Mouse (Mus musculus): Measurements from ENCODE around the gene Bcas3. TPM values are rescaled to one million over a fixed set of nuclear protein-coding genes. Genes with fewer than 3 reads are reported as not detected.
A peak's percentile ranks its signal among the peaks of the same experiment; 100 is the strongest.

Bcas3 gene
- polyA plus RNA-seq, 1 experiment from 2014 or later = 15.4 TPM

GRCm38 (mm10) chr11:85828691-85829519 is 475.9 kb downstream of the Bcas3 start:
- peak overlapping the region; percentile 52 for H3K9ac ChIP-seq (ENCODE audit: low read depth, low read length)
- no peak for ATAC-seq
- peaks cover 30% of the 10 kb centered on the region for H3K4me1 ChIP-seq (ENCODE audit: control insufficient read depth, insufficient read depth, low read length)
- H3K9me3 ChIP-seq (ENCODE audit: control insufficient read depth, low read length) = no peaks in the 10 kb centered on the region
- H3K27ac ChIP-seq (ENCODE audit: low read length) = no peak overlapping the region
- H3K27me3 ChIP-seq (replicated peaks; ENCODE audit: control insufficient read depth, insufficient read depth, low read length) = peaks cover 42% of the 10 kb centered on the region
- 33% methylated on average over 38 of the region's 38 CpGs for WGBS
- H3K4me3 ChIP-seq (ENCODE audit: low read length) = peak overlapping the region; percentile 17; the same call in 1 of the 2 replicates
- peak overlapping the region; percentile 34; the same call in 1 of the 2 replicates for H3K4me2 ChIP-seq (ENCODE audit: low read depth, low read length)
- H3K36me3 ChIP-seq (ENCODE audit: control insufficient read depth, insufficient read depth, low read length) = no peaks in the 10 kb centered on the region

GRCm38 (mm10) chr11:85829520-85830440 is 476.8 kb downstream of the Bcas3 start:
- H3K9ac ChIP-seq (ENCODE audit: low read depth, low read length) = peak overlapping the region; percentile 57
- H3K4me2 ChIP-seq (ENCODE audit: low read depth, low read length) = peak overlapping the region; percentile 56
- H3K36me3 ChIP-seq (ENCODE audit: control insufficient read depth, insufficient read depth, low read length) = no peaks in the 10 kb centered on the region
- H3K27ac ChIP-seq (ENCODE audit: low read length) = peak overlapping the region; percentile 57; the same call in 1 of the 2 replicates
- H3K4me3 ChIP-seq (ENCODE audit: low read length) = peak overlapping the region; percentile 34
- 9% methylated on average over 61 of the region's 61 CpGs for WGBS
- ATAC-seq = no peak
- no peaks in the 10 kb centered on the region for H3K9me3 ChIP-seq (ENCODE audit: control insufficient read depth, low read length)
- peaks cover 30% of the 10 kb centered on the region for H3K4me1 ChIP-seq (ENCODE audit: control insufficient read depth, insufficient read depth, low read length)
- H3K27me3 ChIP-seq (replicated peaks; ENCODE audit: control insufficient read depth, insufficient read depth, low read length) = peaks cover 49% of the 10 kb centered on the region

GRCm38 (mm10) chr11:85830901-85831341 is 478.0 kb downstream of the Bcas3 start:
- Histone ChIP-seq H3K4me1 (ENCODE audit: control insufficient read depth, insufficient read depth, low read length) (peaks cover 30% of the 10 kb centered on the region), H3K9ac (ENCODE audit: low read depth, low read length) (no peak overlapping the region; the same call in 1 of the 2 replicates), H3K36me3 (ENCODE audit: control insufficient read depth, insufficient read depth, low read length) (no peaks in the 10 kb centered on the region), H3K4me2 (ENCODE audit: low read depth, low read length) (peak overlapping the region; percentile 98; the same call in 1 of the 2 replicates), H3K27ac (ENCODE audit: low read length) (0 out of 2 replicates have a peak overlapping the region, but pooled peaks have one; percentile 10), H3K27me3 (replicated peaks; ENCODE audit: control insufficient read depth, insufficient read depth, low read length) (peaks cover 60% of the 10 kb centered on the region), H3K4me3 (ENCODE audit: low read length) (peak overlapping the region; percentile 27), H3K9me3 (ENCODE audit: control insufficient read depth, low read length) (no peaks in the 10 kb centered on the region)
- no peak for ATAC-seq
- 20% methylated on average over 17 of the region's 17 CpGs for WGBS

- Histone ChIP-seq H3K9ac (ENCODE audit: low read depth, low read length) (peak overlapping the region; percentile 76), H3K36me3 (ENCODE audit: control insufficient read depth, insufficient read depth, low read length) (no peaks in the 10 kb centered on the region), H3K4me2 (ENCODE audit: low read depth, low read length) (peak overlapping the region; percentile 98), H3K4me1 (ENCODE audit: control insufficient read depth, insufficient read depth, low read length) (peaks cover 28% of the 10 kb centered on the region), H3K27ac (ENCODE audit: low read length) (peak overlapping the region; percentile 63), H3K27me3 (replicated peaks; ENCODE audit: control insufficient read depth, insufficient read depth, low read length) (peaks cover 67% of the 10 kb centered on the region), H3K9me3 (ENCODE audit: control insufficient read depth, low read length) (no peaks in the 10 kb centered on the region), H3K4me3 (ENCODE audit: low read length) (peak overlapping the region; percentile 61)
- ATAC-seq = 0 out of 2 replicates have a peak, but pooled peaks have one; percentile 5
- 1% methylated on average over 33 of the region's 33 CpGs for WGBS
Measured at GRCm38 (mm10) chr11:85831656-85832230, 478.8 kb downstream of the Bcas3 start.

- H3K4me2 ChIP-seq (ENCODE audit: low read depth, low read length) = peak within 1 kb of the TSS; percentile 98
- peak within 1 kb of the TSS; percentile 76 for H3K9ac ChIP-seq (ENCODE audit: low read depth, low read length)
- H3K4me1 ChIP-seq (ENCODE audit: control insufficient read depth, insufficient read depth, low read length) = peaks cover 25% of the 10 kb centered on the region
- 0% methylated on average over 43 of the region's 52 CpGs for WGBS
- peak within 1 kb of the TSS; percentile 61 for H3K4me3 ChIP-seq (ENCODE audit: low read length)
- H3K27ac ChIP-seq (ENCODE audit: low read length) = peak within 1 kb of the TSS; percentile 79
- ATAC-seq = peak; percentile 68
- H3K36me3 ChIP-seq (ENCODE audit: control insufficient read depth, insufficient read depth, low read length) = no peaks in the 10 kb centered on the region
- no peaks in the 10 kb centered on the region for H3K9me3 ChIP-seq (ENCODE audit: control insufficient read depth, low read length)
- peaks cover 74% of the 10 kb centered on the region for H3K27me3 ChIP-seq (replicated peaks; ENCODE audit: control insufficient read depth, insufficient read depth, low read length)
Measured at GRCm38 (mm10) chr11:85832231-85832924, 479.4 kb downstream of the Bcas3 start, which contains the start of gene Tbx2. Gene Tbx2, plus strand, starts transcription at chr11:85832551.

GRCm38 (mm10) chr11:85833081-85833521 is 480.1 kb downstream of the Bcas3 start:
- Histone ChIP-seq H3K9ac (ENCODE audit: low read depth, low read length) (peak overlapping the region; percentile 76), H3K36me3 (ENCODE audit: control insufficient read depth, insufficient read depth, low read length) (no peaks in the 10 kb centered on the region), H3K27ac (ENCODE audit: low read length) (peak overlapping the region; percentile 79), H3K9me3 (ENCODE audit: control insufficient read depth, low read length) (no peaks in the 10 kb centered on the region), H3K27me3 (replicated peaks; ENCODE audit: control insufficient read depth, insufficient read depth, low read length) (peaks cover 79% of the 10 kb centered on the region), H3K4me2 (ENCODE audit: low read depth, low read length) (peak overlapping the region; percentile 98), H3K4me1 (ENCODE audit: control insufficient read depth, insufficient read depth, low read length) (peaks cover 29% of the 10 kb centered on the region), H3K4me3 (ENCODE audit: low read length) (peak overlapping the region; percentile 61)
- ATAC-seq = peak; percentile 4; the same call in 1 of the 2 replicates
- WGBS = under 1% methylated on average over 42 of the region's 54 CpGs

- Histone ChIP-seq H3K9me3 (ENCODE audit: control insufficient read depth, low read length) (no peaks in the 10 kb centered on the region), H3K4me3 (ENCODE audit: low read length) (peak overlapping the region; percentile 61), H3K36me3 (ENCODE audit: control insufficient read depth, insufficient read depth, low read length) (no peaks in the 10 kb centered on the region), H3K27ac (ENCODE audit: low read length) (peak overlapping the region; percentile 79), H3K27me3 (replicated peaks; ENCODE audit: control insufficient read depth, insufficient read depth, low read length) (peaks cover 81% of the 10 kb centered on the region), H3K4me1 (ENCODE audit: control insufficient read depth, insufficient read depth, low read length) (peaks cover 29% of the 10 kb centered on the region), H3K9ac (ENCODE audit: low read depth, low read length) (peak overlapping the region; percentile 76), H3K4me2 (ENCODE audit: low read depth, low read length) (peak overlapping the region; percentile 98)
- WGBS = 27% methylated on average over 11 of the region's 11 CpGs
- ATAC-seq = no peak
Measured at GRCm38 (mm10) chr11:85833761-85834385, 480.9 kb downstream of the Bcas3 start.

GRCm38 (mm10) chr11:85834386-85834931 is 481.5 kb downstream of the Bcas3 start:
- Histone ChIP-seq H3K4me1 (ENCODE audit: control insufficient read depth, insufficient read depth, low read length) (peaks cover 26% of the 10 kb centered on the region), H3K4me3 (ENCODE audit: low read length) (peak overlapping the region; percentile 61), H3K9ac (ENCODE audit: low read depth, low read length) (peak overlapping the region; percentile 76), H3K9me3 (ENCODE audit: control insufficient read depth, low read length) (no peaks in the 10 kb centered on the region), H3K27ac (ENCODE audit: low read length) (no peak overlapping the region), H3K27me3 (replicated peaks; ENCODE audit: control insufficient read depth, insufficient read depth, low read length) (peaks cover 81% of the 10 kb centered on the region), H3K36me3 (ENCODE audit: control insufficient read depth, insufficient read depth, low read length) (no peaks in the 10 kb centered on the region), H3K4me2 (ENCODE audit: low read depth, low read length) (peak overlapping the region; percentile 55)
- WGBS = 32% methylated on average over 17 of the region's 17 CpGs
- ATAC-seq = no peak

Measured in intestine, embryonic 16.5 days (tissue).